Mouse (Mus musculus) retina, adult 2 months (tissue): Measurements from ENCODE around the gene Hcfc1r1.
A peak's percentile ranks its signal among the peaks of the same experiment; 100 is the strongest.

Experiments
- DNase-seq: peaks from one replicate; pipeline ENCODE4 v3.0.0-alpha.2; 2012; ENCODE audit warnings: low read depth, low spot score

Gene Hcfc1r1

GRCm38 (mm10) chr17:23675127-23675526 lies 1.7 kb downstream of the Hcfc1r1 start:
- DNase-seq, result no peak

GRCm38 (mm10) chr17:23675564-23676281 lies 2.3 kb downstream of the Hcfc1r1 start:
- DNase-seq, result no peak

DNA sequence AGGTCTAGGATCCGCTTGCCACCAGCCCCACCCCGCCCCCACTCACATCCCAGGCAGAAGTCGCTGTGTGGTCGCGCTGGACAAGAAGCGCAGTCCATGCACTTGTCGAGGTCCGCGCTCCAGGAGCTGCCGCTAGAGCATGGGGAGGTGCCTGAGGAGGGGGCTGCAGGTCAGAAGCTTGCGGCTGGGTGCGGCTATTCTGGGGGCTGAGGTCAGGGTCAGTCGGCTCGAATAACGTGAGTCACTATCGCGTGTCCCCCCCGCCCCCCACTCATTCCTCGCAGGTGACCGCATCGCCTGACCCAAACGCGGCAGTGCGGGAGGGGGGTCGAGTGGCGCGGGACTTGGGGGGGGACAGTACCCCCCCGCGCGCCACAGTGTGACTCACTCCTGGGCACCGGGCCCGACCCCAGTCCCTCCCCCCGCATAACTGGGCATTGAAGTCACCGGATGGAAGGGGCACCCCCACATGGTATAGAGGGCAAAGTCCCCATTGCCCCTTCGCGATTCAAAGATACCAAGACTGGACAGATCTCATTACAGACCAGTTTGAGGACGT lies 3.2 kb downstream of the Hcfc1r1 start:
- no peak for DNase-seq

DNA sequence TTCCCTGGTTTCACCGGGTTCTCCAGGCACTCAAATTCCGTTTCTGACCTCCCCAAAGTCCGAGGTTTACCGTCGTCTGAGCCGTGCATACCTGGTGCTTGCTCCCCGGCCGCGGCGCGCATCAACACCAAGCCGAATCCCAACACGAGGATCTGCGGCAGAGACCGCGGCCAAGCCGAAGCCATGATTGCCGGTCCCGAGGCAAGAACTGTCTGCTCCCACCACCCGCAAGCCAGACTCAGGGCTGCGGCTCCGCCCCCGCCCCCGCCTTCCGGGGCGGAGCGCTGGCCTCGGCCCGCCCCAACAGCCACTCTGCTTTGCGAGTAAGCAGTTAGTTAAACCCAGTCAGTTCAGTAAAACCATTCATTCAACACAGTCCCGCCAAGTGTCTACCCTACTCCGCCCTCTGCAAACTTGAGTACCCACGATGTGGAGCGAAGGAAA lies 3.9 kb downstream of the Hcfc1r1 start, which contains the start of gene Tnfrsf12a:
Gene Tnfrsf12a, minus strand, starts transcription at position 233 of the 444 bp plus-strand sequence.
- peak; percentile 48 for DNase-seq

DNA sequence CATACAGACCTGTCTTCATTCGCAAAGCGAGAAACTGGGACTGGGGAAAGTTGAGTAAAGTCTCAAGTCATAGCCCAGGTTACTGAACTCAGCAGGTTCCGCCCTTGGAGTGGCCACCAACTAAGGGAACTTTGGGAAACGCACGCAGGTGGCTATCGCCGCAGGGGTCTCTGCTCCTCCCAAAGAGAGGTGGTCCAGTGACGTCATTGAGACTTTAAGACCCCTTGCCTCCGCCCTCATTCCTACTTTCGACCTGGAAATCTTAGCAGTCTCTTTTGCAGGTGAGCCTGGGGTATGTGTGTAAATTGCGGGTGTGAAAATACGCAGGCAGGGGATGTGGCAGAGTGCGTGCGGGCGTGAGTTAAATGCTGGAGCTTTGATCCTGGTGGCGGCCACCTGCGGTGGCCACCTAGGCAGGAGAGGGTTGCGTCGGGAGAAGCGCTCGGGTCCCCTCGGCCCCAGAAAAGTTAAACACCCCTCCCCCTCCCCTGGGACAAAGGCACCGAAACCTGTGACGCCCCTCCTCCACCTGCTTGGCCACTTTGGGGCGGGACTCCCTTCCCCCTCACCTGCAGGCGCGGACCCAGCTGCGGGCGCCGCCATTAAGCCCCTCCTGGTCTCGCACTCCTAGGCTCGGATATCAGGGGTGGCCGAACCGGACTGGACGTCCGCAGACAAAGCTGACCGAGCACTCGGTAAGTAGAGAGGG lies 5.9 kb downstream of the Hcfc1r1 start, which contains the start of gene Cldn6:
Gene Cldn6, plus strand, starts transcription at position 123 of the 709 bp plus-strand sequence.
- DNase-seq, result no peak

- no peak for DNase-seq
These were observed 6.9 kb downstream of the Hcfc1r1 start for GRCm38 (mm10) chr17:23680336-23680735.

GRCm38 (mm10) chr17:23681086-23681485 lies 7.7 kb downstream of the Hcfc1r1 start:
- DNase-seq, result no peak

- no peak for DNase-seq
These were observed 8.7 kb downstream of the Hcfc1r1 start for GRCm38 (mm10) chr17:23682092-23682491.

DNA sequence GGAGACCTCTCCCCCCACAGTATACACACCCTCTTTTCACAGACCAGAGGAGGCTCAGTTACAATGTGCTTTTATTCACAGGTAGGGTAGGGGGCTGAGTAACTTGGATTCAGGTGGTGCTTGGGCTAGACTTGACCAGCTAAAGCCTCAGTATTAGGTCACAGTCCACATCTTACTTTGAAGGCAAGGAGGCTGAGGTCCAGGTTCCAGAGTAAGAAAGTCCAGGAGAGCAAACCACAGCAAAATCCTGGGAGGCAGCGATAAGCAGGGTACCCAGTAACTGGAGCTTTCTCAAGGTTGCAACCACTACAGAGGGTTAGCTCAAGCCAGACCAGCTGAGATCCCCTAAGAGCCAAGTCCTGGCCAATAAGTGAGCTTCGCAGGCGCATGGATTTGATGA lies 9.1 kb downstream of the Hcfc1r1 start:
- DNase-seq, result no peak

DNA sequence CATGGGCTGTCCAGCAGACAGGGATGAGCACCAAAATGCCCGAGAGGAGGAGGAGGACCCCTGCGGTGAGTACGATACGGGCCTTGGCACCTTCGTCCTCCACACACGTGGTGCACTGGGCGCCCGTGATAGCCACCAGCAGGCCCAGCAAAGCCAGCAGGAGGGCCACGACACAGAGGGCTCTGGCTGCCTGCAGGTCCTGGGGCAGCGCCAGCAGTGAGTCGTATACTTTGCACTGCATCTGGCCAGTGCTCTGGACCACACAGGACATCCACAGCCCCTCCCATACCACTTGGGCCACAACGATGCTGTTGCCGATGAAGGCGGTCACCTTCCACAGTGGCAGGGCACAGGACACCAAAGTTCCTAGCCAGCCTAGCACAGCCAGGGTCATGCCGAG lies 9.8 kb downstream of the Hcfc1r1 start:
- DNase-seq, result no peak

DNA sequence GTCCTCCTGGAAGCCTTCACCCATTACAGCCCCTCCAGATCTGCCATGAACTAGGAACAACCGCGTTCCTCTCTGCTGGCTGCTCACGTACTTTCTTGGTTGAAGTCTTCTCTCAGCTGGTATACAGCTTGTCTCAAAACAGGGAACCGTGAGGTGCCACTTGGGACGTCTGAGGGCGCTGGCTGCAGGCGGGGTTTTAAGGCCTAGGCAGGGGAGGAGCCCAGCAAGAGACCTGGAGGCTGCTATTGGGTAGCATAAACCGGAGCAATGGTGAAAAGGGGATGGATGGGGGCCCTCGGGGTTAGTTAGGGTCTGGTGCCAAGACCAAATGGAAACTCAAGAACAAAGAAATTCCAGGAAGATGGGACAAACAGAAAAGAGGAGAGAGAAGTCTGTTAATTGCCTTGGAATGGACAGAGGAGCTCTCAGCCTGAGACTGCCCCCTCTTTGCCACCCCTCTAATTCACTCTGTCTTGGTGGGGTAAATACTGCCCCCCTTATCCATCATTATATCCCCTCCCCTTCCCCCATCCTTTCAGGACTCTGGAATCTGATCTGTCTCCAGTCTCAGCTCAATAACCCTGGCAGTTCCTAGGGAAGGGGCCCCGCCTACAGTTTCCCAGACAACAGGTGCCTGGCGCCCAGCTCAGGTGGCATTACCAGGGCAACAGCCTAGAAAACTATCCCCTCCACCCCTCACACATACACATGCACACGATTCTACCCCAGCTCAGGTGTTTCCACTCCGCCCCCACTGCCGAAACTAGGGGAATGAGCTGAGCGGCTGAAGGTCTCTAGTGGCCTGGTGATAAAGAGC lies 10.7 kb downstream of the Hcfc1r1 start, which contains the start of gene Cldn9:
Gene Cldn9, minus strand, starts transcription at position 171 of the 817 bp plus-strand sequence.
- DNase-seq, result no peak

- no peak for DNase-seq
These were observed 21.1 kb downstream of the Hcfc1r1 start for GRCm38 (mm10) chr17:23694491-23694890.

DNA sequence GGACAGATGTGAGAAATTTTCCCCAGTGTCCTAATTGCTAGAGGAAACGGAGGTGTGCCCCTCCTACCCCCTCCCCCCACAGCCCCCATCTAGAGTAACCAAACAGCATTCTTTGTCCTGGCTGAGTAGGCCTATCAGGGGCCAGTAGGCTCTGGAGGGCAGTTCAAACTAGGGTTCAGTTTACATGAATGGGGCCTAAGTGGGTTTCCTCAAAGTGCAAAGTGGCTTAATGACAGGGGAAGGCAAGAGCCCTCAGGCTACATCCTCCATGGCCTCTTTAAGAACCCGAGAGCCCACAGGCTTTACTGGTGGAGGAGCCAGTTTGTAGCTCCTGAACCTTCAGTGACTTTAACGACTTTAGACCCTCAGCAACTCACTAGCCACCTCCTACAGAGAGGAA lies 22.4 kb downstream of the Hcfc1r1 start:
- no peak for DNase-seq

- no peak for DNase-seq
These were observed 26.0 kb downstream of the Hcfc1r1 start for GRCm38 (mm10) chr17:23699131-23700077.

DNA sequence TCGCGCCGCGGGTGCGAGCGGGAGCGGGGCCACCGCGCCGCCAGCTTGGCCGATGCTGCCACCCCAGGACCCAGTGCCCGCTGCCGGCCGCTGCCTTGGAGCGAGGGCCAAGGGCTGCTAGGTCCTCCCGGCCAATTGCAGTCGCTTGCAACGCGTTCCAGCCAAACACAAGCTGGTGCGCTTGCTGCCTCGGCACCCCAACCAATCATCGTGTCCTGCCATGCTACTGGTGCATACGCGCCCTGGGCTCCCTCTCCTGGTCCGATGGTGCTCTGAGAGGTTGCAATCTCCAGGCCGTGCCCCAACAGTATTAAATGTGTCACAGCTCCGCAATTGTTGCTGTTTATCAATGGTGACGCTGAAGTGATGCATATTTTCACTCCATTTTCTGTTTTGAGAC lies 26.7 kb downstream of the Hcfc1r1 start:
- peak; percentile 78 for DNase-seq

DNA sequence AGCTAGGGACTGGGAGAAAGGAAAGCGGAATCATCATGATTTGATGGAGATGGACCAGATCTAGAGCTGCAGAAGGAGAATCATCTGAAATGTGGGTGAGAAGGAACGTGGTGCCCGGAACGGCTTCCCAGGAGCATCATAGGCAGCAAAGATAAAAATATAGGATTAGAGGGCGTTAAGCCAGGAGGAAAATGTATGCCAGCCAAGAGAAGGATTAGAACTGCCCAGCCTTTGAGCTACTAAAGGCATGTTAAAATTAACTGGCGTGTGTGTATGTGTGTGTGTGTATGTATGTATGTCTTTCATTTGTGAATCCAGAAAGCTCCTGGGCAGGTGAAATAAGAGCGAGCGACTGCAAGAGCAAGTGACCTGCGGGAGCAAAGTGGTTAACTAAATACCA lies 29.9 kb downstream of the Hcfc1r1 start:
- peak; percentile 54 for DNase-seq

- no peak for DNase-seq
These were observed 31.3 kb downstream of the Hcfc1r1 start for GRCm38 (mm10) chr17:23704741-23705140.

GRCm38 (mm10) chr17:23705525-23706104 lies 32.2 kb downstream of the Hcfc1r1 start:
- no peak for DNase-seq

- peak; percentile 65 for DNase-seq
These were observed 32.8 kb downstream of the Hcfc1r1 start for GRCm38 (mm10) chr17:23706212-23706611.

DNA sequence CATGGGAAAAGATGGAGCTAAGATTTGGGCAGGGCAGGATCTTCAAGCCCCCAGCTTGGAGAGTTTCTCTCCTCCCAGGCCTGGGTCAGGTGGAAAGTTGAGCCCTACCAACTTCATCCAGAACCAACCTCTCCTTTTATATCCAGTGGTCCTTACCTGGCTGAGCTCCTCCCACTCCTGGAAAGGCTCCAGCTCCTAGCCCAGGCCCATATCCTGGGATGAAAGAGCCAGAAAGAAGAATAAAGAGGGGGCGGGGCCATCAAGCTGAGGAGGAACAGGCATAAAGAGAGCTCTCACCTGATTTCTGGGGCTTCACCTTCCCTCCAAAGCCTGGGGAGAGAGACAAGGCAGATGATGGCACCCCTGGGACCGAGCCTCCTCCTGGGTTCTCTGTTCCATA lies 43.6 kb downstream of the Hcfc1r1 start:
- no peak for DNase-seq
